Comparison of ENCODE assay signal across 8 mouse cellular contexts in the genomic region with DNA sequence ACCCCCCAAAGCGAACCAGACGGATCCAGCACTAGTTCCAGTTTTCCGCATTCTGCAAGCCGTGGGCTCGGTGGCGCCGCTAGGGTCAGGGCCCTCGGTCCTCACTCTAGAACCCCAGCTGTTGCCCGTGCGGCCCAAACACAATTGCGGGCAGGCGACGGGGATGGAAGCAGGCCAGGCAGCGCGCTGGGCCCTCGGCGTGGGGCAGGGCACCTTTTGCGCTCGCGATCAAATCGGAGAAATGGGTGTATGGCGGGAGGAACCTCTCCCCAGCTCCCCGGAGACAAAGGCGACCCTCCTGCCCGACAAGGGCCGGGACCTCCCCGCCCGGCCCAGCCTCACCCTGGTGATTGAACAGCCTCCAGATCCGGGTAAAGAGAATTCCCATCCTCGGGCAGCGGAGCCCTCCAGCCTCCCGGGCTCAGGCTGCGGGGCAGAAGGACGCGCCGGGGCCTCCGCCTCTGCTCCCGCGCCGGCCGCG. TPM values are rescaled to one million over a fixed set of nuclear protein-coding genes. Genes with fewer than 3 reads are reported as not detected.
DNase-seq lines count a peak whose midpoint lies in the region; ATAC-seq and TF ChIP-seq lines count a peak whose summit lies in the region.

No protein-coding gene starts in this region.

- no peaks in the 10 kb centered on the region for H3K36me3 ChIP-seq in limb, embryonic 15.5 days
- no peaks in the 10 kb centered on the region for H3K36me3 ChIP-seq in midbrain, embryonic 14.5 days (ENCODE audit: control insufficient read depth, insufficient read depth, low read length)
- H3K36me3 ChIP-seq in testis, adult 2 months (ENCODE audit: control insufficient read depth, insufficient read depth, low read length) = no peaks in the 10 kb centered on the region

- no peaks in the 10 kb centered on the region for H3K9me3 ChIP-seq in limb, embryonic 15.5 days
- H3K9me3 ChIP-seq in midbrain, embryonic 14.5 days (ENCODE audit: control insufficient read depth, low read length) = no peaks in the 10 kb centered on the region

- under 1% methylated on average over 42 of the region's 42 CpGs for WGBS in cerebellum, adult 2 months
- under 1% methylated on average over 42 of the region's 42 CpGs for WGBS in limb, embryonic 15.5 days
- under 1% methylated on average over 42 of the region's 42 CpGs for WGBS in midbrain, embryonic 14.5 days

- no peak for TF ChIP-seq POLR2A in cerebellum, adult 2 months (IDR thresholded peaks at IDR 0.05; ENCODE audit: borderline replicate concordance, insufficient read depth, low read length)
- no peak for TF ChIP-seq POLR2A in testis, adult 2 months (IDR thresholded peaks at IDR 0.05; ENCODE audit: control insufficient read depth, low read depth, low read length)

- ATAC-seq in CD4-positive, CD25-positive, alpha-beta regulatory T cell, adult 4 months = peak; percentile 51
- ATAC-seq in limb, embryonic 15.5 days (ENCODE audit: insufficient number of reproducible peaks, low FRiP score, low TSS enrichment, low read depth) = peak; percentile 70; the same call in 1 of the 2 replicates
- ATAC-seq in midbrain, embryonic 14.5 days (ENCODE audit: low FRiP score, low TSS enrichment) = peak; percentile 88

- peak overlapping the region; percentile 95 for H3K27ac ChIP-seq in cerebellum, adult 2 months (ENCODE audit: insufficient read depth, low read length)
- peak overlapping the region; percentile 92 for H3K27ac ChIP-seq in limb, embryonic 15.5 days
- peak overlapping the region; percentile 89 for H3K27ac ChIP-seq in midbrain, embryonic 14.5 days (replicated peaks; ENCODE audit: low read depth, low read length)
- peak overlapping the region; percentile 90 for H3K27ac ChIP-seq in testis, adult 2 months (ENCODE audit: control insufficient read depth, insufficient read depth, low read depth, low read length)

- no peak for TF ChIP-seq CTCF in cerebellum, adult 2 months (IDR thresholded peaks at IDR 0.05; ENCODE audit: borderline replicate concordance, insufficient read depth, low read depth, low read length)
- TF ChIP-seq CTCF in testis, adult 2 months (IDR thresholded peaks at IDR 0.05; ENCODE audit: control insufficient read depth, insufficient read depth, insufficient replicate concordance, low read depth, low read length) = no peak

- H3K4me2 ChIP-seq in limb, embryonic 15.5 days = peak overlapping the region; percentile 74
- H3K4me2 ChIP-seq in midbrain, embryonic 14.5 days (ENCODE audit: low read length) = peak overlapping the region; percentile 71

- H3K4me3 ChIP-seq in cerebellum, adult 2 months (replicated peaks; ENCODE audit: insufficient read depth, low read depth, low read length) = peak overlapping the region; percentile 98
- H3K4me3 ChIP-seq in limb, embryonic 15.5 days = peak overlapping the region; percentile 96
- H3K4me3 ChIP-seq in midbrain, embryonic 14.5 days (replicated peaks; ENCODE audit: low read depth, low read length) = peak overlapping the region; percentile 93
- H3K4me3 ChIP-seq in testis, adult 2 months (ENCODE audit: control insufficient read depth, low read depth, low read length) = peak overlapping the region; percentile 95

- H3K27me3 ChIP-seq in cerebellum, adult 2 months (ENCODE audit: control insufficient read depth, insufficient read depth, low read length) = no peaks in the 10 kb centered on the region
- H3K27me3 ChIP-seq in limb, embryonic 15.5 days = no peaks in the 10 kb centered on the region
- H3K27me3 ChIP-seq in midbrain, embryonic 14.5 days (ENCODE audit: control insufficient read depth, insufficient read depth, low read length) = no peaks in the 10 kb centered on the region
- H3K27me3 ChIP-seq in testis, adult 2 months (ENCODE audit: control insufficient read depth, insufficient read depth, low read length) = no peaks in the 10 kb centered on the region

- peak overlapping the region; percentile 94 for H3K9ac ChIP-seq in limb, embryonic 15.5 days
- peak overlapping the region; percentile 90 for H3K9ac ChIP-seq in midbrain, embryonic 14.5 days (replicated peaks; ENCODE audit: low read length)

- DNase-seq in cerebellum, adult 2 months = peak in 1 of 2 experiments; percentile 68
- no peak for DNase-seq in cerebellum, adult 8-10 months
- peak; percentile 77 for DNase-seq in embryo, embryonic 9.5 days (ENCODE audit: extremely low spot score)
- peak; percentile 61 to 67 for DNase-seq in heart, postnatal 14 days
- peak; percentile 64 for DNase-seq in midbrain, embryonic 14.5 days

- peaks cover 21% of the 10 kb centered on the region; the same call in 1 of the 2 replicates for H3K4me1 ChIP-seq in cerebellum, adult 2 months (ENCODE audit: control insufficient read depth, insufficient read depth, low read length)
- peaks cover 23% of the 10 kb centered on the region for H3K4me1 ChIP-seq in limb, embryonic 15.5 days
- H3K4me1 ChIP-seq in midbrain, embryonic 14.5 days (ENCODE audit: control insufficient read depth, insufficient read depth, low read length) = peaks cover 19% of the 10 kb centered on the region
- peaks cover 3% of the 10 kb centered on the region; the same call in 1 of the 2 replicates for H3K4me1 ChIP-seq in testis, adult 2 months (ENCODE audit: control insufficient read depth, insufficient read depth, low read length)

- intact Hi-C loops in heart, postnatal 14 days (cut with DNase I) = loop anchor here (2.0 kb wide), 1 partner anchor 167 kb away; no protein-coding TSS in a partner anchor

RNA-seq across cellular contexts. Expression of a gene that starts 0.4 kb away (rescaled TPM):
- polyA plus RNA-seq in cerebellum, adult 2 months (2012; rRNA removed) = 56.7 and 57.3 TPM in 2 replicates
- 10 to 100 TPM; 12.1 to 26.6 TPM for polyA plus RNA-seq in CD4-positive, CD25-positive, alpha-beta regulatory T cell, adult 4 months (2017; shearing (Covaris generic))
- total RNA-seq in heart, postnatal 14 days (2021) = 10 to 100 TPM; 33.6 to 36.4 TPM
- 35.6 and 42.3 TPM in 2 replicates for polyA plus RNA-seq in limb, embryonic 15.5 days (2015; fragmentation: Nextera tagmentation; extraction: Ambion mirVana)
- 40.8 and 66.2 TPM in 2 replicates for polyA plus RNA-seq in midbrain, embryonic 14.5 days (2014; fragmentation: Nextera tagmentation; extraction: Ambion mirVana)
- polyA plus RNA-seq in testis, adult 2 months (2012; rRNA removed) = 1.1 and 1.3 TPM in 2 replicates

RNA-seq across cellular contexts. Expression of a gene that starts 46.0 kb away (rescaled TPM):
- polyA plus RNA-seq in cerebellum, adult 2 months (2012; rRNA removed) = 10.8 and 12.8 TPM in 2 replicates
- 10 to 100 TPM; 27.9 to 28.4 TPM for polyA plus RNA-seq in CD4-positive, CD25-positive, alpha-beta regulatory T cell, adult 4 months (2017; shearing (Covaris generic))
- total RNA-seq in heart, postnatal 14 days (2021) = 1 to 10 TPM; 2.5 to 2.8 TPM
- polyA plus RNA-seq in limb, embryonic 15.5 days (2015; fragmentation: Nextera tagmentation; extraction: Ambion mirVana) = 99.9 and 271 TPM in 2 replicates
- 0.18 and 0.45 TPM in 2 replicates for polyA plus RNA-seq in midbrain, embryonic 14.5 days (2014; fragmentation: Nextera tagmentation; extraction: Ambion mirVana)
- 0.42 and 0.74 TPM in 2 replicates for polyA plus RNA-seq in testis, adult 2 months (2012; rRNA removed)
